Mouse (Mus musculus) inflammation-experienced regulatory T-cells, adult 6 months (primary cell): ENCODE measurements around the gene Ccdc120. TPM values are rescaled to one million over a fixed set of nuclear protein-coding genes. Genes with fewer than 3 reads are reported as not detected.

Experiments
- ATAC-seq: one replicate; pipeline ENCODE4 v1.8.0; 2017
- polyA plus RNA-seq, 3 experiments: library from polyadenylated mRNA; unstranded; fragments of 100-300 nt; shearing (Covaris generic); gene quantifications; one replicate each; pipeline ENCODE4 v1.2.1; 2017

Gene Ccdc120
- polyA plus RNA-seq, 3 experiments from 2014 or later: 0.59 TPM; not detected in 2

DNA sequence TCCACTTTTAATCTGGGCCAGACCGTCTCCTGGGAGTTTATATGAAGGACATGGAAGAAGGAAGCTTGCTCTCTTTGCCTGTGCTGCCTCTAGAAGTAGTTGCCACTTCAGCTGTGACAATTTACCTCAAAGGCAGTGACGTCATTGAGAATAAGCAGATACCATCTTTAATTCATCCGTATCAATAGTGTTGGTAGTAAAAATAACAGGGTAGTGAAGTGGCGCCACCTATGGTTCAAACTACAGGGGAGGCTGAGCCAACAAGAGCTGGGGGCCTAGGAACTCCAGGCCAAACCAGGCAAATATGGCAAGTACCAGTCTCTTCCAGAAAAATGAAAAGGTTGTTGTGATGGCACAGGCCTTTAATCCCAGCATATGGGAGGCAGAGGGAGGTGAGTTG is 57.8 kb downstream of the Ccdc120 start:
- peak; percentile 63 for ATAC-seq

DNA sequence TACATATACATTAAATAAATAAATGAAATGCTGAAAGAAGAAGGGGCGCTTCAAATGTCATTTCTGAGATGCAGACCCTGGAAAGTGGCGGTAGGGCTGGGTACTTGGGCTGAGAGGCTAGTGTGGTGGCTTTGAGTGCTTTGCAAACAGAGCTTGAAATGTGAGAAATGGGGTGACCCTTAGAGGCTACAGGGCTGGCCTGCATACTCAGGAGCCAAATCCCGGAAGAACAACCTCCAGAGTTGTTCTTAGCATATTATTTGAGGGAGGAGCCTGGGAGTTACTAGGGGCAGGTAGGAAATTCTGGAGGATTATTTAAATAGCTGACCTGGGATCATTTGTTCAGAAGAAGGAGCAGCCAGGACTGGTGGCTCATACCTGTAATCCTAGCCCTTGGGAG is 60.2 kb downstream of the Ccdc120 start:
- ATAC-seq: no peak

DNA sequence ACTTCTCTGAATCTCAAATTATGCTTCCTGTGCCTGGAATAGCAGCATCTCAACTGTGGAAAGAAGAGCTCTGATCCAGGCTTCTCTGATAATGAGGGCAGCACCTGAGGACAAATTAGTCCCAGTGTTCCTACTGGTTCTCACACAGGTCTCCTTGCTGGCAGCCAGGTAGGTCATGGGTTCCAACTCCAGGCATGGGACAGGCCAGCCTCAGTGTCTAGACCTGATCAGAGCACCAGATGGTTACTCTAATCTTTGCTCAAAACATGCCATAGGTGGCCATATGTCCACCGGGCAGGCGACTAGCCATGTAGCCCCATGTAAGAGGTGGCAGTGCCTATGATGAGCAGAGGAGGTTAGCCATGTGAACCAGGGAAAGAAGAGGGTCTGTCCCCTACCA is 62.4 kb downstream of the Ccdc120 start:
- ATAC-seq: no peak

Other genes with a start within 250 kb of the Ccdc120 start
- gene Foxp3, start 177.3 kb downstream of the Ccdc120 start, polyA plus RNA-seq: 10 to 100 TPM; 17.9 to 43.3 (median 29.6) TPM
- 1 to 10 TPM; 3.8 to 6.3 (median 5.2) TPM for gene Ppp1r3f, start 176.6 kb downstream of the Ccdc120 start, polyA plus RNA-seq
- gene Ccdc22, start 145.4 kb downstream of the Ccdc120 start, polyA plus RNA-seq: 10 to 100 TPM in 1 of 3 experiments, 1 to 10 TPM in 2; 6.3 to 12.1 (median 8.4) TPM
- not detected for gene Cacna1f, start 143.8 kb downstream of the Ccdc120 start, polyA plus RNA-seq
- gene Syp, start 112.4 kb downstream of the Ccdc120 start, polyA plus RNA-seq: 1 to 10 TPM; 1.8 to 7.0 (median 7.0) TPM
- gene Prickle3, start 93.6 kb downstream of the Ccdc120 start, polyA plus RNA-seq: 1 to 10 TPM; 4.6 to 8.3 (median 7.4) TPM
- 100 to 1,000 TPM; 140 to 192 (median 157) TPM for gene Plp2, start 79.5 kb downstream of the Ccdc120 start, polyA plus RNA-seq
- gene Magix, start 69.7 kb downstream of the Ccdc120 start, polyA plus RNA-seq: not detected
- gene Gpkow, start 53.8 kb downstream of the Ccdc120 start, polyA plus RNA-seq: 10 to 100 TPM; 48.0 to 54.7 (median 52.7) TPM
- 10 to 100 TPM; 39.0 to 53.6 (median 47.3) TPM for gene Wdr45, start 36.6 kb downstream of the Ccdc120 start, polyA plus RNA-seq
- gene Gm45208, start 28.7 kb downstream of the Ccdc120 start, polyA plus RNA-seq: not detected
- gene Praf2, start 22.5 kb downstream of the Ccdc120 start, polyA plus RNA-seq: 10 to 100 TPM; 33.2 to 42.0 (median 41.3) TPM
- 10 to 100 TPM; 12.6 to 15.0 (median 12.9) TPM for gene Tfe3, start 11.7 kb upstream of the Ccdc120 start, polyA plus RNA-seq
- 10 to 100 TPM; 46.3 to 91.0 (median 68.7) TPM for gene Gripap1, start 38.9 kb upstream of the Ccdc120 start, polyA plus RNA-seq
- gene Kcnd1, start 71.4 kb upstream of the Ccdc120 start, polyA plus RNA-seq: 1 to 10 TPM in 1 of 3 experiments, under 1 TPM in 2; 0.43 to 1.1 (median 0.50) TPM
- 10 to 100 TPM; 18.2 to 34.2 (median 24.7) TPM for gene Otud5, start 90.5 kb upstream of the Ccdc120 start, polyA plus RNA-seq
- 10 to 100 TPM; 29.8 to 42.0 (median 39.9) TPM for gene Pim2, start 127.4 kb upstream of the Ccdc120 start, polyA plus RNA-seq
- gene Slc35a2, start 133.1 kb upstream of the Ccdc120 start, polyA plus RNA-seq: 10 to 100 TPM; 18.6 to 23.6 (median 18.7) TPM
- gene Pqbp1, start 148.4 kb upstream of the Ccdc120 start, polyA plus RNA-seq: 100 to 1,000 TPM in 1 of 3 experiments, 10 to 100 TPM in 2; 91.7 to 116 (median 99.0) TPM
- 100 to 1,000 TPM; 116 to 127 (median 123) TPM for gene Timm17b, start 148.5 kb upstream of the Ccdc120 start, polyA plus RNA-seq
- gene Gm10491, start 156.9 kb upstream of the Ccdc120 start, polyA plus RNA-seq: not detected
- gene Gm10490, start 158.6 kb upstream of the Ccdc120 start, polyA plus RNA-seq: not detected
- gene Pcsk1n, start 168.9 kb upstream of the Ccdc120 start, polyA plus RNA-seq: not detected
- not detected for gene Eras, start 177.7 kb upstream of the Ccdc120 start, polyA plus RNA-seq
- gene Hdac6, start 197.0 kb upstream of the Ccdc120 start, polyA plus RNA-seq: 10 to 100 TPM in 1 of 3 experiments, 1 to 10 TPM in 2; 6.2 to 12.7 (median 9.4) TPM
- 10 to 100 TPM in 2 of 3 experiments, not detected in 1; 25.6 to 27.7 TPM for gene Gata1, start 227.2 kb upstream of the Ccdc120 start, polyA plus RNA-seq